Mouse (Mus musculus): ENCODE measurements around the gene Fkbp15. TPM values are rescaled to one million over a fixed set of nuclear protein-coding genes. Genes with fewer than 3 reads are reported as not detected.

Fkbp15 gene
- total RNA-seq, 1 experiment from 2014 or later = 60.2 TPM

DNA sequence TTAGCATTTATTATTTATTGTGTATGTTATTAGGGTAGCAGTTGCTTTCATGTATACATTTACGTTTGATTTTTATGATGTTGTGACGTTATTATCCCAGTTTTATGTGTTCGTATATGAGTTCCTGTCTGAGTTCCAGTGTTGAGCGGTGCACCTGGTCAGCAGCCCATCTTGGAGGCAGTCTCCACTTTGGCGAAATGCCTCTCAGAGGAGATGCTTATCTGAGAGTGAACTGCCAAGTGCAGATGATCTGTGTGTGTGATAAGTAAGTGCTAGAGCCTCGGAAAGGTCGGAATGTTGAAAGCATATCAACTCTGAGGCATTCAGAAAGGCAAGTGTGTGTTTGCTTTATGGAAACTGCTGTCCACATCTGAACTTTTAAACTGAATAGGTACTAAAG is 13.3 kb upstream of the Fkbp15 start:
- ATAC-seq (replicated peaks; ENCODE audit: low read depth, poor library complexity, severe bottlenecking) = no peak

DNA sequence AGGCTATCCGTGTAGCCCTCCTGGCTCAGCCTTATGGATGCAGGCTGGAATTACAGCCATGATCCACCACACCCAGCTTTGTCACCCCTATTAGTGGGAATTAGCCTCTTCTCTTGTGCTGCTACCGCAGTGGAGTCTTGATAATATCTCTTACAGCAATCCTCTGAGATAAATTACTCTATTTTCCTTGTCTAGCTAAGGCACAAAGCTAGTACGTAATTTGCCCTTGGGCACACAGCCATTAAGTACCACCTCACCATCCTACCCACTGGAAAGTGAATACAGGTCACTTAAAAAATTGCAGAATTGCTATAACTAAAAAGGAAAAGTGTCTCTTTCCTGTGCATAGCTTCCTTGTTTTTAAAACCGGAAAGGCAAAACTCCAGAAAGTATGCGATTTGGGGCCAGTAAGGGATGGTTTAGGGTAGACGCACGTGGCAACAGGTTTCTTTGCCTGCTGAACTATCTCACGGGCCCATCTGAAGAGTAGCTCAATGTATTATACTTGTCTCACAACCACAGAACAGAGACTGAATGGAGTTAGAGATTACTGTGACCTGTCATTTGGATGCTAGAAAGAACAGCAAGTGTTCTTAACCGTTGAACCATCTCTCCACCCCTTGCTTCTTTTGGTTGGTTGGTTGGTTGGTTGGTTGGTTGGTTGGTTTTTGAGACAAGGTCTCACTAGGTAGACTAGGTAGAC is 12.6 kb upstream of the Fkbp15 start:
- no peak for ATAC-seq (replicated peaks; ENCODE audit: low read depth, poor library complexity, severe bottlenecking)

GRCm38 (mm10) chr4:62372410-62372809 is 12.1 kb upstream of the Fkbp15 start:
- no peak for ATAC-seq (replicated peaks; ENCODE audit: low read depth, poor library complexity, severe bottlenecking)

GRCm38 (mm10) chr4:62369091-62369490 is 8.7 kb upstream of the Fkbp15 start:
- no peak for ATAC-seq (replicated peaks; ENCODE audit: low read depth, poor library complexity, severe bottlenecking)

GRCm38 (mm10) chr4:62367586-62367985 is 7.2 kb upstream of the Fkbp15 start:
- peak; percentile 87 for ATAC-seq (replicated peaks; ENCODE audit: low read depth, poor library complexity, severe bottlenecking)

- ATAC-seq (replicated peaks; ENCODE audit: low read depth, poor library complexity, severe bottlenecking) = no peak
Measured at GRCm38 (mm10) chr4:62366291-62366690, 5.9 kb upstream of the Fkbp15 start.

DNA sequence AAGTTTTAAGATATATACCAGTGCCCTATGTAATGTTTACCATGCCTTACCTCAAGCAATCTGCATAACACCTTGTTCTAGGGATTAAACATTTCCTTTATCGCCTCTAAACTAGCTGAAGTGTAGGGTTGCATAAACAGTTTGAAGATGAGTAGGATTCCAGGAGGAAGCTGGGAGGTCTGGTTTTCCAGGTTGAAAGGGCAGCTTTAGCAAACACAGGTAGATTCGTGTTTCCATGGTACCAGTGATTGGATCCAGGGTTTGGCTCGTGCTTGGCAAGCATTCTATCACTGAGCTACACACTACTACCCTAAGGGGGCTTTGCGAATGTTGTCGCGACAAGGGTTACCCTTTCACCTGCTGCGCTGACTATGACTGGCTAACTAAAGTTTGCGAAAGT is 4.0 kb upstream of the Fkbp15 start:
- no peak for ATAC-seq (replicated peaks; ENCODE audit: low read depth, poor library complexity, severe bottlenecking)

DNA sequence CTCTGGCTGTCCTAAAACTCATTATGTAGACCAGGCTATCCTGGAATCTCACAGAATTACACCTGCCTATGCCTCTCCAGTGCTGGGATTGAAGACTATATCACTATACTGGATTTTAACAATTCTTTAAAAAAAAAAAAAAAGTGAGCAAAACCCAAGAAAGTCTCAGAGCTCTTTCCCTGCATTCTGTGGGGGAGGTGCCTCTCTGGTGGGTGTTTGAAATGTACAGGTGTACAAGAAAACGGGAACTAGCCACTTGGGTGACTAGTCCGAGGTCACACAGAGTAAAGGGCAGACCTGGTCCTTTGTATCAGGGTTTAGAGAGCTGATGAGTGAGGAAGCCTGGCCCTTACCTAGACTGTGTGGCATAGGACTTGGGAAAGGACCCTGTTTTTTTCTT is 2.1 kb upstream of the Fkbp15 start:
- no peak for ATAC-seq (replicated peaks; ENCODE audit: low read depth, poor library complexity, severe bottlenecking)

DNA sequence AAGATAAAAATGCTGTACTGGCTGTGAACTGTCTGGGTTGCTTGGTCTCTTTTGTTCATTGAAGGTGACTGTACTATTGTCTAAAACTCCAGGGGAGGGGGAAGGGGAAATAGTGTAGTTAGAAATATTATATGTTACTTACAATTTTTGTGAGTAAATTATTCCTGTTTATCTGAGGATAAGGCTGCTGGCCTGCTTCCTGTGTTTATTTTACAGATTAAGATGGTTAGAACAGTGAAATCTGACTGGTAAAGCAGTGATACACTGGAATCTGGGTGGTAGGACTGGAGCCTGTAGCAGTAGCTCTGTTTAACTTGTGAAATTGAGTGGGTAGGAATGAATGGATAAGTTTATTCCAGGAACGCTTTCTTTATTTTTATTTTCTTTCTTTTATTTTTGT is 1.6 kb upstream of the Fkbp15 start:
- ATAC-seq (replicated peaks; ENCODE audit: low read depth, poor library complexity, severe bottlenecking) = no peak

DNA sequence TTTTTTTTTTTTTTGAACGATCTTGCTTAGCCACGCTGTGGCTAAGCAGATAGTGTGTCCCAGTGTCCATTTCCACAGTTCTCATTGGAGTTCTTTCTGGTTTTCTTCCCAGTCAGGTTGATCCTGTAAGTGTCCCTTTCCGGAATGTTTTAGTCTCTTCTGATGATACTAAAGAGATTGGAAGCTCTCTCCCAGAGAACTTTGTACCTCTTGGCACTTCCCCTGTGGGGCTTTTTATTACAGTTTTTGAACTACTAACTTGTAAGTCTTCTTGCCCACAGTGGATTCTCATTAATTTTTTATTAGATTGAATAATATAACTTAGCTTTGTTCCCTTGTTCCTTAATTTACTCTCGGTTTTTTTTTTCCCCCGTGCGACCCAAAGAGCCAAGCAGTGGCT is 1.2 kb upstream of the Fkbp15 start:
- no peak for ATAC-seq (replicated peaks; ENCODE audit: low read depth, poor library complexity, severe bottlenecking)

GRCm38 (mm10) chr4:62360805-62361455 is 582 bp upstream of the Fkbp15 start:
- ATAC-seq (replicated peaks; ENCODE audit: low read depth, poor library complexity, severe bottlenecking) = no peak

GRCm38 (mm10) chr4:62359256-62359775 is 1.0 kb downstream of the Fkbp15 start:
- no peak for ATAC-seq (replicated peaks; ENCODE audit: low read depth, poor library complexity, severe bottlenecking)

DNA sequence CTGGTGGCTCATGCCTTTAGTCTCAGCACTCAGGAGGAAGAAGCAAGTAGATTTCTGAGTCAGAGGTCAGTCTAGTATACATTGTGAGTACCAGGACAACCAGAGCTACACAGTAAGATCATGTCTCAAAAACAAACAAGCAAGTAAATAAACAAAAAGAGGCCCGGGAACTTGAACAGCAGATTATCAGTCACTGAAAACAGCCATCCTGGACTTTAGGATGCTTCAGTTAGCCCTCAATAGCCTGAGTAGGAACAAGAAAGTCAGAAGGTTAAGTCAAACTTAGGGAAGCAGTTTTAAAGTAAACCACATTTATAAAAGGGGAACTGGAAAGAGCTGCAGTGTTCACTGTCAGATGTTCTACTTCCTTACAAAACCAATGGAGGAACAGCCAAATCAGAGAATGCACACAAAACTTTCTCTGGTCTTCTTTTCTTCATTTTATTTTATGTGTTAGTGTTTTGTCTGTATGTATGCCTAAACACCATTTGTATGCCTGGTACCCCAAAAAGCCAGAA is 2.7 kb downstream of the Fkbp15 start:
- ATAC-seq (replicated peaks; ENCODE audit: low read depth, poor library complexity, severe bottlenecking) = peak; percentile 40

DNA sequence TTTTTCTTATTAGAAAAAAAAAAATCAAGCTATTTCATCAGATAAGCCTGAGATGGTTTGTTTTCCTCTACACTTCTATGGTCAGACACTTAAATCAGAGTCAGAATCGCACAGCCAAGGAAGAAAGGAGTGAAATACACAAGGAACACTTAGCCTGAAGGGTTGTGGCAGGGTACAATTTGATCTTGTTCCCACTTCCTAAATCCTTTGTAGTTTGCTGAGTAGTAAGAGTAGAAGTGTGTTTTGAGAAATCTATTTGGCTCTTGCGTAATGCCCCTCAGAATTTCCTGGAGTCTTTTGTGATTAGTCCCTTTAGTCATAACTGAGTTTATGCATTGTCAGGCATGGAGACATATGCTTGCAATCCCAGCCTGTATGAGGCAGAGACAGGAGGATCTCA is 11.0 kb downstream of the Fkbp15 start:
- peak; percentile 53 for ATAC-seq (replicated peaks; ENCODE audit: low read depth, poor library complexity, severe bottlenecking)

DNA sequence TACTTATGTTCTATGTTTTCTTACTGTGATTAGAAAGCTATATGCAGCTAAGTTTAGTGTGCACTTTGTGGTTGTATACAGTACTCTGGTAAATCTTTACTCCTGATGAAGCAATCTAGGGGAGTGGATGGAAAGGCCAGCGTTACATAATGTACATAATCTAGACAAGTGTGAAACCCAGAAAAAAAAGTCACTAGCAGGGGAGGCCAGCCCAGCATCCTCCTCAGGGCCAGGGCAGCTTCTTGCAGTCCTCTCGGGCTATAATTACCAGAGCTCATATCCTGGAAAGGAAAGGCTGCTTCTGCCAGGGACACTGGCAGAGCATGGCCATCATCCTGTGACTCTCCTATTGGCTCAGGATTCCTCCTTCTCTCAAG is 12.0 kb downstream of the Fkbp15 start:
- ATAC-seq (replicated peaks; ENCODE audit: low read depth, poor library complexity, severe bottlenecking) = no peak

GRCm38 (mm10) chr4:62347605-62348328 is 12.6 kb downstream of the Fkbp15 start:
- no peak for ATAC-seq (replicated peaks; ENCODE audit: low read depth, poor library complexity, severe bottlenecking)

DNA sequence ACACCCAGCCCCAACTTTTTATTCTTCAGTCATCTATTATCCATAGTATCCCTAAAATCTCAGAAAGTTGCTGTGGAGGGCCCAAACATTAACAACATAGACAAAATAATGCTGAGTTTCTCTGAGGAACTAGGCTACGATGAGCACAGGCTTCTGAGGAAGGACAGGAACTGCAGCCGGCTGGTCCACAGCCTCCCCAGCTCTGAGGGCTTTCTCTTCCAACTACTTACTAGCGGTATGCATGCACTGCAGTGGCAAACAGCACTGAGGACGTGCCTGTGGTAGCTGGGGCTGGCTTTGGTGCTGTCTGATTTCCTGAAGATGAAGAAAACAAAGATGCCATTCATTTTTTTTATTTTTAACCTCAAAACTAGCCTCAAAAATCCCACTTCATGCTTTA is 14.5 kb downstream of the Fkbp15 start:
- ATAC-seq (replicated peaks; ENCODE audit: low read depth, poor library complexity, severe bottlenecking) = no peak

- ATAC-seq (replicated peaks; ENCODE audit: low read depth, poor library complexity, severe bottlenecking) = peak; percentile 54; the same call in 1 of the 2 replicates
Measured at GRCm38 (mm10) chr4:62344000-62344399, 16.3 kb downstream of the Fkbp15 start.

DNA sequence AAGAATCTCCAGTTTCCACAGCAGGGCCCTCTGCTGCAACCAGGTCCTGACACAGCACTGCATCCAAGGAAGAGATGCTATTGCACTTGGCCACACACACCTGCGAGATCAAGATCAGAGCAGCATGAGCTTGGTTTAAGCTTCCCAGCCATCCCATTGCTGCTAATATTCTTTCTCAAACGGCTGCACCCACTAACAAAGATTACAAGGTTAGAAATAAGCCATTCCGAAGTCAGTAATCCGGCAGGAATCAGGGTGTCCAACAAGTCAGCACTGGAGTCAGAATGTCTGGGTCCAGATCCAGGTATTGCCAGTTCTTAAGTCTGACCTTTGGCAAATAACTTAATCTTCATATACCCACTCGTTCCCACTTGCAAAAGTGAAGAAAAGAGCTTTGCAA is 21.8 kb downstream of the Fkbp15 start:
- no peak for ATAC-seq (replicated peaks; ENCODE audit: low read depth, poor library complexity, severe bottlenecking)

DNA sequence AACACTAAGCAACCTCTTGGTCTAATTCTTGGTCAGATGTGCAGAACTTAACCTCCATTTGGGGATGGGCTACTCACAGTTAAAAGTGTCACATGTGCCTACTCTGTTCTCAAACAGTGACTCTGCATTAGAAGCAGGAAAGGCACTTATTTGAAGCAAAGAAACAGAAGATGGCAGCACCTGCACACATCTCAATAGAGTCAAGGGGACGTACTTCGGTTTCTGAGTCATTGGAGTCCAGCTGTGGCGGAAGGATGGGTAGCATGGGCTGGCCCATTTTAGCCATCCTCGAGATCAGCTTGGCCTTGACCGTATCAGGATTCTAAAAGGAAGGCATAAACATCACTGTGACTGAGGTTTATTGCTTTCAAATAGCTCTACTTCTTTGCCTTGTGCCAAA is 28.4 kb downstream of the Fkbp15 start:
- no peak for ATAC-seq (replicated peaks; ENCODE audit: low read depth, poor library complexity, severe bottlenecking)
